Mouse (Mus musculus) limb, embryonic 13.5 days (tissue): ENCODE data around the gene Tjap1. TPM values are rescaled to one million over a fixed set of nuclear protein-coding genes. Genes with fewer than 3 reads are reported as not detected.

Experiments
- ATAC-seq: fragments of 200-750 bp; cut with Nextera tagmentation; 2 replicates; pipeline ENCODE4 v1.8.0; 2017; ENCODE audit warnings: low read depth, moderate number of reproducible peaks, moderate TSS enrichment; ENCODE audit not compliant: low FRiP score
- H3K27ac ChIP-seq: fragments of 300-500 bp; sonication (generic); 2 replicates; pipeline ENCODE4 v1.5.1; 2015; ENCODE audit warnings: inconsistent platforms, mild to moderate bottlenecking, moderate library complexity
- H3K27me3 ChIP-seq: fragments of 300-500 bp; sonication (generic); 2 replicates; pipeline ENCODE4 v1.6.1; 2015; ENCODE audit warnings: mild to moderate bottlenecking, inconsistent platforms
- H3K36me3 ChIP-seq: fragments of 300-500 bp; sonication (generic); 2 replicates; pipeline ENCODE4 v1.6.1; 2015; ENCODE audit warnings: inconsistent platforms, mild to moderate bottlenecking, moderate library complexity
- H3K4me1 ChIP-seq: fragments of 300-500 bp; sonication (generic); 2 replicates; pipeline ENCODE4 v1.6.1; 2015; ENCODE audit warnings: inconsistent platforms
- H3K4me2 ChIP-seq: fragments of 300-500 bp; sonication (generic); replicated peaks from 2 replicates; pipeline ENCODE4 v1.6.1; 2015; ENCODE audit warnings: inconsistent platforms, mild to moderate bottlenecking, moderate library complexity
- H3K4me3 ChIP-seq: fragments of 300-500 bp; sonication (generic); 2 replicates; pipeline ENCODE4 v1.5.1; 2015; ENCODE audit warnings: moderate library complexity, mild to moderate bottlenecking, inconsistent platforms
- H3K9ac ChIP-seq: fragments of 300-500 bp; sonication (generic); 2 replicates; pipeline ENCODE4 v1.6.1; 2015; ENCODE audit warnings: mild to moderate bottlenecking, inconsistent platforms
- H3K9me3 ChIP-seq: fragments of 300-500 bp; sonication (generic); 2 replicates; pipeline ENCODE4 v1.6.1; 2016; ENCODE audit warnings: inconsistent platforms
- WGBS: fragments of 180-500 bp; shearing (Covaris S2); methylation state at CpG from one replicate; pipeline ENCODE4 v1.1.7; 2015; 5-methylcytosine and 5-hydroxymethylcytosine counted together
- polyA plus RNA-seq: library from polyadenylated mRNA; unstranded; fragments of >200 nt; fragmentation: Nextera tagmentation; extraction: Ambion mirVana; gene quantifications from 2 replicates; pipeline ENCODE4 v1.2.1, GENCODE M21; 2015

The Tjap1 gene
- polyA plus RNA-seq, 1 experiment from 2014 or later: 68.2 TPM

DNA sequence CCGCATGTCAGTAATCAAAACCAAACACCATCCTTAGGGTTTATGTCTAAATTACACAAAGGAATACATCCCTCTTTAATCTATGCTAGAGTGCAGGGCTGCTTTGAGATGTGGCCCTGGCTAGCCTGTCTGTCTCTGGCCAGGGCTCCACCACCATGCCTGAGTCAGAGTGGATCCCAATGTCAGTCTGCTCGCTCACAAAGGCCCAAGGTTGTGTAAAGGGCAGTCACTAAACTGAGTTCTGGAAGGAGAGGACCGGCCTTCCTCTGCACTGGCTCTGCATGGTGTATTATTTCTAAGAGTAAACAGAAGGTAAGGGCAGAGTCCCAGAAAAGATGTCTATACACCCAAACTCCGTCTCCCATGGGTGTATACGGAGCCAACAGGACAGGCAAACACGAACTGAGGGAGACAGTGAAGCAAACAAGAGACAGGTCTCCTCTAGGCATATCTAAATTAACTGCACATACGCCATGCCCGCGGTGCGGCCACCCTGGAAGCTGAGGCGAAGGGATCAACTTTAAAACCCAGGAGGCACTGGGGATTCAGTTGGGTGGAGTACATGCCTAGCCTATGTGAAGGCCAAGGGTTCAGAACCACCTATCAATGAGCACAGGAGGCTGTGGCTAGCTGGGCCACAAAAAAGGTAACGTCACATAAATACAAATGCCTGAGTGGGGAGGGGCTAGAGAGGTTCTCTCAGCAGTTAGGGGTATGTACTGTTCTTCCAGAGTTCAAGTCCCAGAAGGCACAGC, 4.6 kb downstream of the Tjap1 start:
- 68% methylated on average over 12 of the region's 12 CpGs for WGBS
- H3K4me1 ChIP-seq: peaks cover 57% of the 10 kb centered on the region
- H3K4me2 ChIP-seq: 0 out of 2 replicates have a peak overlapping the region, but pooled peaks have one; percentile 12
- no peak overlapping the region for H3K4me3 ChIP-seq
- H3K27me3 ChIP-seq: no peaks in the 10 kb centered on the region
- H3K27ac ChIP-seq: peak overlapping the region; percentile 73; the same call in 1 of the 2 replicates
- H3K9ac ChIP-seq: peak overlapping the region; percentile 50; the same call in 1 of the 2 replicates
- peak; percentile 8; the same call in 1 of the 2 replicates for ATAC-seq
- H3K9me3 ChIP-seq: no peaks in the 10 kb centered on the region
- H3K36me3 ChIP-seq: peaks cover 61% of the 10 kb centered on the region

DNA sequence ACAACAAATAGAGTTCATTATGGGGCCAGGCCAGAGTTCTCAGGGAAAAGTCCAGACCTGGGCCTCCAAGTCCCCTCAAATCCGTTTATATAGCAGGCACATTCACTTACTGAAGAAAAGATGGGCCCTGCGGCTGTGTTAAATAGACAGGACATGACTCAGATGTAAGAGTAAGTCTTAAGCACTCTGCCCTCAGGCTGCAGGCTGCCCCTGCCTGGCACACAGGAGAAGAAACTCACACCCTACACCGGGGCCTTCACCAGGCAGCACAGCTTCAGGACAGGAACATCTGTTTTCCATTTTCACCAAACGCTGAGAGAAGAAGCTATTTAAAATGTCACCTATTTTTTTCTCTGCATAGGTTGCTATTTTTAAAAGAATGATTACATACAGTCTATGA, 5.2 kb downstream of the Tjap1 start:
- Histone ChIP-seq H3K4me3 (no peak overlapping the region), H3K9ac (peak overlapping the region; percentile 50; the same call in 1 of the 2 replicates), H3K4me1 (peaks cover 62% of the 10 kb centered on the region), H3K27me3 (no peaks in the 10 kb centered on the region), H3K36me3 (peaks cover 66% of the 10 kb centered on the region), H3K27ac (peak overlapping the region; percentile 67; the same call in 1 of the 2 replicates), H3K4me2 (peak overlapping the region; percentile 31; the same call in 1 of the 2 replicates), H3K9me3 (no peaks in the 10 kb centered on the region)
- peak; percentile 43; the same call in 1 of the 2 replicates for ATAC-seq
- WGBS: 15% methylated on average over 4 of the region's 4 CpGs

GRCm38 (mm10) chr17:46275506-46275905, 7.3 kb downstream of the Tjap1 start:
- no peak for ATAC-seq
- Histone ChIP-seq H3K27ac (no peak overlapping the region), H3K4me2 (no peak overlapping the region), H3K4me1 (peaks cover 49% of the 10 kb centered on the region), H3K36me3 (peaks cover 79% of the 10 kb centered on the region), H3K27me3 (no peaks in the 10 kb centered on the region), H3K9ac (no peak overlapping the region), H3K4me3 (no peak overlapping the region), H3K9me3 (no peaks in the 10 kb centered on the region)
- WGBS: 91% methylated on average over 10 of the region's 10 CpGs

- Histone ChIP-seq H3K4me2 (no peak overlapping the region), H3K9me3 (no peaks in the 10 kb centered on the region), H3K36me3 (peaks cover 79% of the 10 kb centered on the region), H3K9ac (no peak overlapping the region), H3K27ac (no peak overlapping the region), H3K27me3 (no peaks in the 10 kb centered on the region), H3K4me1 (peaks cover 49% of the 10 kb centered on the region), H3K4me3 (no peak overlapping the region)
- no peak for ATAC-seq
- whole genome bisulfite sequencing: 77% methylated on average over 6 of the region's 6 CpGs
Measured at GRCm38 (mm10) chr17:46275034-46275433, 7.8 kb downstream of the Tjap1 start.

GRCm38 (mm10) chr17:46274465-46274864, 8.4 kb downstream of the Tjap1 start:
- Histone ChIP-seq H3K4me3 (no peak overlapping the region), H3K9ac (0 out of 2 replicates have a peak overlapping the region, but pooled peaks have one; percentile 55), H3K4me1 (peaks cover 49% of the 10 kb centered on the region), H3K27ac (peak overlapping the region; percentile 44; the same call in 1 of the 2 replicates), H3K4me2 (no peak overlapping the region), H3K36me3 (peaks cover 79% of the 10 kb centered on the region), H3K27me3 (no peaks in the 10 kb centered on the region), H3K9me3 (no peaks in the 10 kb centered on the region)
- no peak for ATAC-seq
- 71% methylated on average over 6 of the region's 6 CpGs for WGBS

DNA sequence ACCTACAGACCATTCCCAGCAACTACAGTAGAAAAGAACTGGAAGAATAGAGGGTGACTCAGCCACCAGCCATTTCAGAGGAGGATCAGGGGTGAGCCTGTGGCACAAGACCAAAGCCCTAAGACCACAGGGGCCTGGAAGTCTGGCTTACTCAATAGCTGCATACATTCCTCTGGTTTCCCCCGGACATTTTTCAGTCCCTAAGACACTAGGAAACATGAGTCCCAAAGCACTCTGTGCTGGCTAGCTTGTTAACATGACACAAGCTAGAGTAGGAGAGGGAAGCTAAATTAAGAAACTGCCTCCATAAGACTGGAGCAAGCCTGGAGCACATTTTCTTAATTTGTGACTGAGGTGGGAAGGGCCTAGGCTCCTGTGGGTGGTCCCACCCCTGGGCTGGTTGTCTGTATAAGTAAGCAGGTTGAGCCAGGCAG, 9.0 kb downstream of the Tjap1 start:
- no peak overlapping the region for H3K4me2 ChIP-seq
- peaks cover 45% of the 10 kb centered on the region for H3K4me1 ChIP-seq
- H3K4me3 ChIP-seq: no peak overlapping the region
- H3K27ac ChIP-seq: peak overlapping the region; percentile 44
- no peaks in the 10 kb centered on the region for H3K9me3 ChIP-seq
- 0 out of 2 replicates have a peak, but pooled peaks have one; percentile 7 for ATAC-seq
- no peaks in the 10 kb centered on the region for H3K27me3 ChIP-seq
- H3K36me3 ChIP-seq: peaks cover 79% of the 10 kb centered on the region
- no peak overlapping the region for H3K9ac ChIP-seq
- WGBS: 39% methylated on average over 1 of the region's 1 CpGs

- 88% methylated on average over 5 of the region's 5 CpGs for WGBS
- peaks cover 34% of the 10 kb centered on the region for H3K4me1 ChIP-seq
- no peak overlapping the region for H3K27ac ChIP-seq
- ATAC-seq: no peak
- no peak overlapping the region for H3K4me3 ChIP-seq
- H3K36me3 ChIP-seq: peaks cover 78% of the 10 kb centered on the region
- no peak overlapping the region for H3K9ac ChIP-seq
- H3K9me3 ChIP-seq: no peaks in the 10 kb centered on the region
- no peak overlapping the region for H3K4me2 ChIP-seq
- no peaks in the 10 kb centered on the region for H3K27me3 ChIP-seq
Measured at GRCm38 (mm10) chr17:46272675-46273074, 10.2 kb downstream of the Tjap1 start.

DNA sequence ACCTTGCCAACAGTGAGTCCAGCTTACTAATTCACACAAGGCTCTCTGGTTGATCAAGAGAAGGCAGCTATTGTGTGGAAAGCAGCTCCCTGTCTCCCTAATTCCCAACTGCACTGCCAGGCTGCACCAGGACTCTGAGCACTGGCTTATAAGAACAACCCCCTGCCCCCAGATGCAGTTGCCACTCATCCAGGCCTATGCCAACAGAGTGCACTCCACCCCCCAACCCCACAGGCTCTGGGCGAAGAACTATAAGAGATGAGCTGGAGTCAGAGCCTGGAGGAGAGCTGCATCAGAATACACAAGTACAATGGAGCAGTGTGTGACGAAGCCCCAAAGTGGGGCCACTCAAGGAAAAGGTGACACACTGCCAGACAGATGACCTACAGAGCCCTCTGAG, 10.8 kb downstream of the Tjap1 start:
- no peak for ATAC-seq
- Histone ChIP-seq H3K27ac (no peak overlapping the region), H3K4me1 (peaks cover 28% of the 10 kb centered on the region), H3K4me2 (no peak overlapping the region), H3K9me3 (no peaks in the 10 kb centered on the region), H3K27me3 (no peaks in the 10 kb centered on the region), H3K4me3 (no peak overlapping the region), H3K9ac (peak overlapping the region; percentile 31; the same call in 1 of the 2 replicates), H3K36me3 (peaks cover 83% of the 10 kb centered on the region)
- 92% methylated on average over 2 of the region's 2 CpGs for WGBS

GRCm38 (mm10) chr17:46269771-46270534, 12.9 kb downstream of the Tjap1 start:
- H3K27ac ChIP-seq: peak overlapping the region; percentile 17; the same call in 1 of the 2 replicates
- H3K4me3 ChIP-seq: no peak overlapping the region
- H3K9me3 ChIP-seq: no peaks in the 10 kb centered on the region
- H3K36me3 ChIP-seq: peaks cover 88% of the 10 kb centered on the region
- no peak overlapping the region for H3K4me2 ChIP-seq
- H3K9ac ChIP-seq: peak overlapping the region; percentile 4; the same call in 1 of the 2 replicates
- H3K27me3 ChIP-seq: no peaks in the 10 kb centered on the region
- H3K4me1 ChIP-seq: peaks cover 29% of the 10 kb centered on the region
- ATAC-seq: no peak
- 84% methylated on average over 19 of the region's 19 CpGs for WGBS

DNA sequence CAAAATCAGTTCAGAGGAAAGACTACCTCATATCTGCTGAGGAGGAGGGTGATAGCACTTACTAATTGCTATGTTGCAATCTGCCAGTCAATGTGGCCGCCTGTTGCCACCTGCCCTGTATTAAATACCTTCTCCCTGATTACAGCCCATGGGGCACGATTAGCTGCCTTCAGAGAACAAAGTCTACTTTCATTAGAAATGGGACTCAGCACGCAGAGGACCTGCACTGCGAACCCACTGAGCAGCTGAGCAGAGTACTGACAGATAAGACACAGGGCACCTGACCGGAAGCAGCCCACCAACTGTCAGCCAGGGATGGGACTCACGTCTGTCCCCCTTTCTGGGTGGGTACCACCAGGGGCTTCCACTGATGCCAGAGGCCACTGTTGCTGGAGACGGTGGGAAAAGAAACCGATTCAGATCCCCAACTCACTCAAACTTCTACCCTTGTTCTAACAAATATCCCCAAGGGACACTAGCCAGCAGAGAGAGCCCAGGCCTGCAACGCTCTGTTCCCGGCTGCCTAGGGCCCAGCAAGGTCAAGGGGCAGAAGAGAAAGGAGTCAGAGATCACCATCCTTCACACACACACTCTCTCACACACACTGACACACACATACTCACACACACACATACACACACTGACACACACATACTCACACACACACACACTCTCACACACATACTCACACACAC, 14.7 kb downstream of the Tjap1 start:
- peaks cover 92% of the 10 kb centered on the region for H3K36me3 ChIP-seq
- no peaks in the 10 kb centered on the region for H3K9me3 ChIP-seq
- no peak overlapping the region for H3K4me3 ChIP-seq
- H3K9ac ChIP-seq: no peak overlapping the region
- H3K4me2 ChIP-seq: no peak overlapping the region
- ATAC-seq: no peak
- no peak overlapping the region for H3K27ac ChIP-seq
- H3K27me3 ChIP-seq: no peaks in the 10 kb centered on the region
- WGBS: 73% methylated on average over 10 of the region's 10 CpGs
- H3K4me1 ChIP-seq: peaks cover 14% of the 10 kb centered on the region

- peak overlapping the region; percentile 22; the same call in 1 of the 2 replicates for H3K27ac ChIP-seq
- H3K9ac ChIP-seq: no peak overlapping the region
- 79% methylated on average over 7 of the region's 7 CpGs for WGBS
- H3K36me3 ChIP-seq: peaks cover 93% of the 10 kb centered on the region
- H3K9me3 ChIP-seq: no peaks in the 10 kb centered on the region
- H3K4me1 ChIP-seq: peaks cover 8% of the 10 kb centered on the region
- H3K4me3 ChIP-seq: no peak overlapping the region
- no peak for ATAC-seq
- H3K27me3 ChIP-seq: no peaks in the 10 kb centered on the region
- no peak overlapping the region for H3K4me2 ChIP-seq
Measured at GRCm38 (mm10) chr17:46267511-46267910, 15.3 kb downstream of the Tjap1 start.
